In genomic region chrX:140505497-140506238, GRCm38 (mm10) we compare ENCODE assay signal across 8 mouse cellular contexts. TPM values are rescaled to one million over a fixed set of nuclear protein-coding genes. Genes with fewer than 3 reads are reported as not detected.
DNase-seq lines count a peak whose midpoint lies in the region; ATAC-seq lines count a peak whose summit lies in the region.

No protein-coding gene starts in this region.

- WGBS in intestine, embryonic 15.5 days = 54% methylated on average over 15 of the region's 15 CpGs
- WGBS in stomach, embryonic 14.5 days = 58% methylated on average over 15 of the region's 15 CpGs

- DNase-seq in layer of hippocampus, adult 11-12 months (ENCODE audit: low spot score) = peak; percentile 15
- no peak for DNase-seq in layer of hippocampus, postnatal 25 days (ENCODE audit: extremely low spot score in 1 of 2, low spot score in 1 of 2)
- peak; percentile 55 for DNase-seq in R1 (ENCODE audit: low read depth, low spot score)
- DNase-seq in gastrocnemius, adult 8-10 months (ENCODE audit: low spot score in 2 of 2) = peak; percentile 53 to 66
- DNase-seq in lung, postnatal 36 days = peak; percentile 97
- no peak for DNase-seq in left cerebral cortex, adult 18-20 months (ENCODE audit: low spot score in 2 of 2)

- H3K4me1 ChIP-seq in intestine, embryonic 15.5 days (replicated peaks) = no peaks in the 10 kb centered on the region
- no peaks in the 10 kb centered on the region for H3K4me1 ChIP-seq in stomach, embryonic 14.5 days (ENCODE audit: control insufficient read depth, insufficient read depth, low read length)

- H3K9ac ChIP-seq in intestine, embryonic 15.5 days = no peak overlapping the region
- no peak overlapping the region for H3K9ac ChIP-seq in stomach, embryonic 14.5 days (replicated peaks; ENCODE audit: low read depth, low read length)

- H3K9me3 ChIP-seq in intestine, embryonic 15.5 days = no peaks in the 10 kb centered on the region
- H3K9me3 ChIP-seq in stomach, embryonic 14.5 days (ENCODE audit: control insufficient read depth, low read depth, low read length) = no peaks in the 10 kb centered on the region

- peak overlapping the region; percentile 9; the same call in 1 of the 2 replicates for H3K4me2 ChIP-seq in intestine, embryonic 15.5 days (replicated peaks)
- no peak overlapping the region for H3K4me2 ChIP-seq in stomach, embryonic 14.5 days (replicated peaks; ENCODE audit: low read depth, low read length)

- no peaks in the 10 kb centered on the region; the same call in 1 of the 2 replicates for H3K27me3 ChIP-seq in intestine, embryonic 15.5 days (replicated peaks)
- no peaks in the 10 kb centered on the region for H3K27me3 ChIP-seq in stomach, embryonic 14.5 days (ENCODE audit: control insufficient read depth, insufficient read depth, low read length)

- no peaks in the 10 kb centered on the region for H3K36me3 ChIP-seq in intestine, embryonic 15.5 days
- H3K36me3 ChIP-seq in stomach, embryonic 14.5 days (ENCODE audit: control insufficient read depth, insufficient read depth, low read length) = no peaks in the 10 kb centered on the region

- ATAC-seq in intestine, embryonic 15.5 days = peak; percentile 86
- peak; percentile 83 for ATAC-seq in stomach, embryonic 14.5 days (ENCODE audit: insufficient number of reproducible peaks, insufficient read depth, low FRiP score, low read depth)

- H3K4me3 ChIP-seq in intestine, embryonic 15.5 days (replicated peaks) = no peak overlapping the region
- H3K4me3 ChIP-seq in stomach, embryonic 14.5 days (ENCODE audit: low read depth, low read length) = no peak overlapping the region

- H3K27ac ChIP-seq in intestine, embryonic 15.5 days = no peak overlapping the region
- H3K27ac ChIP-seq in stomach, embryonic 14.5 days (ENCODE audit: low read length) = no peak overlapping the region

RNA-seq across cellular contexts. Expression of gene Prps1, which starts 49.3 kb away (rescaled TPM):
- total RNA-seq in layer of hippocampus, postnatal 25 days (2021) = 10 to 100 TPM; 69.6 to 71.1 TPM
- total RNA-seq in gastrocnemius, adult 8-10 months (2022) = 10 to 100 TPM; 36.7 to 39.6 (median 38.5) TPM
- 20.8 and 21.3 TPM in 2 replicates for polyA plus RNA-seq in intestine, embryonic 15.5 days (2015; fragmentation: Nextera tagmentation; extraction: Ambion mirVana)
- 32.4 and 35.5 TPM in 2 replicates for polyA plus RNA-seq in stomach, embryonic 14.5 days (2014; fragmentation: Nextera tagmentation; extraction: Ambion mirVana)
- 10 to 100 TPM; 70.2 to 78.6 TPM for total RNA-seq in left cerebral cortex, adult 18-20 months (2021)

Comparison
In these comparisons a context has a peak if more than half of its experiments do, and no peak if none do; other contexts are left out.
1. DNase-seq: peak in layer of hippocampus, adult 11-12 months (single experiment), R1 (single experiment), gastrocnemius, adult 8-10 months (2 of 2) and lung, postnatal 36 days (single experiment); none in layer of hippocampus, postnatal 25 days (0 of 2) and left cerebral cortex, adult 18-20 months (0 of 2).